Mouse (Mus musculus) central nervous system, embryonic 14 days (tissue): ENCODE data around the gene Als2. TPM values are rescaled to one million over a fixed set of nuclear protein-coding genes. Genes with fewer than 3 reads are reported as not detected.

ENCODE experiments used
- polyA plus RNA-seq: library from polyadenylated mRNA; depleted of rRNA; stranded (reverse); fragments of >200 nt; gene quantifications from 2 replicates; pipeline ENCODE4 v1.2.3, GENCODE M21; 2012; rRNA removed

The Als2 gene
- polyA plus RNA-seq: 16.7 and 17.2 TPM in 2 replicates

GRCm38 (mm10) chr1:59236856-59237441 is at the start of gene Als2:
Als2 (minus strand) TSS chr1:59237231.

GRCm38 (mm10) chr1:59256751-59257231 is 19.8 kb upstream of the Als2 start, which contains the start of gene Cdk15:
Cdk15 (plus strand) TSS chr1:59256906.

GRCm38 (mm10) chr1:59163030-59163461 is 74.0 kb downstream of the Als2 start, which contains the start of gene Mpp4:
Mpp4 (minus strand) TSS chr1:59163389.

GRCm38 (mm10) chr1:59119720-59120457 is 117.1 kb downstream of the Als2 start, which contains the start of gene Tmem237:
Tmem237 (minus strand) TSS chr1:59120408.

Other genes with a start within 250 kb of the Als2 start
- 0.03 and 0.05 TPM in 2 replicates for gene C2cd6, start 142.3 kb downstream of the Als2 start, polyA plus RNA-seq
- 34.5 and 37.3 TPM in 2 replicates for gene Tmem237, start 116.8 kb downstream of the Als2 start, polyA plus RNA-seq
- gene Mpp4, start 73.8 kb downstream of the Als2 start, polyA plus RNA-seq: 2.8 and 3.0 TPM in 2 replicates
- 0.28 and 0.40 TPM in 2 replicates for gene Cdk15, start 19.7 kb upstream of the Als2 start, polyA plus RNA-seq
- 8.5 and 13.6 TPM in 2 replicates for gene Fzd7, start 245.2 kb upstream of the Als2 start, polyA plus RNA-seq